Mouse (Mus musculus) hindlimb bud, embryonic 11.5 days (tissue): Measurements from ENCODE around the gene Lgals4.

Experiments
- DNase-seq: peaks from one replicate; pipeline ENCODE4 v3.0.0-alpha.2; 2012; ENCODE audit warnings: low read depth, low spot score; ENCODE audit errors: extremely low spot score

Gene Lgals4

GRCm38 (mm10) chr7:28808221-28808941, 25.3 kb upstream of the Lgals4 start, which contains the start of gene Hnrnpl:
TSS of gene Hnrnpl (plus strand) at chr7:28808541.
- DNase-seq = no peak

- DNase-seq = peak; percentile 72
Measured at GRCm38 (mm10) chr7:28808957-28809393, 24.7 kb upstream of the Lgals4 start.

GRCm38 (mm10) chr7:28809401-28810089, 24.1 kb upstream of the Lgals4 start:
- no peak for DNase-seq

- DNase-seq = peak; percentile 99
Measured at GRCm38 (mm10) chr7:28810107-28811066, 23.3 kb upstream of the Lgals4 start.

- DNase-seq = no peak
Measured at GRCm38 (mm10) chr7:28811228-28811627, 22.4 kb upstream of the Lgals4 start.

- no peak for DNase-seq
Measured at GRCm38 (mm10) chr7:28811640-28812275, 21.9 kb upstream of the Lgals4 start.

GRCm38 (mm10) chr7:28812436-28812835, 21.2 kb upstream of the Lgals4 start:
- no peak for DNase-seq

- DNase-seq = no peak
Measured at GRCm38 (mm10) chr7:28812949-28813348, 20.7 kb upstream of the Lgals4 start.

- no peak for DNase-seq
Measured at GRCm38 (mm10) chr7:28814306-28815034, 19.2 kb upstream of the Lgals4 start.

GRCm38 (mm10) chr7:28815230-28815629, 18.4 kb upstream of the Lgals4 start:
- no peak for DNase-seq

GRCm38 (mm10) chr7:28816201-28816600, 17.5 kb upstream of the Lgals4 start:
- DNase-seq = no peak

- DNase-seq = no peak
Measured at GRCm38 (mm10) chr7:28816920-28817319, 16.7 kb upstream of the Lgals4 start.

GRCm38 (mm10) chr7:28817524-28817923, 16.1 kb upstream of the Lgals4 start:
- no peak for DNase-seq

GRCm38 (mm10) chr7:28817957-28818356, 15.7 kb upstream of the Lgals4 start:
- DNase-seq = no peak

GRCm38 (mm10) chr7:28818436-28818835, 15.2 kb upstream of the Lgals4 start:
- no peak for DNase-seq

- no peak for DNase-seq
Measured at GRCm38 (mm10) chr7:28818861-28819452, 14.7 kb upstream of the Lgals4 start.

GRCm38 (mm10) chr7:28819571-28819970, 14.1 kb upstream of the Lgals4 start:
- no peak for DNase-seq

- no peak for DNase-seq
Measured at GRCm38 (mm10) chr7:28820358-28821260, 13.0 kb upstream of the Lgals4 start.
